8 mouse cellular contexts compared by ENCODE assay signal in the genomic region with DNA sequence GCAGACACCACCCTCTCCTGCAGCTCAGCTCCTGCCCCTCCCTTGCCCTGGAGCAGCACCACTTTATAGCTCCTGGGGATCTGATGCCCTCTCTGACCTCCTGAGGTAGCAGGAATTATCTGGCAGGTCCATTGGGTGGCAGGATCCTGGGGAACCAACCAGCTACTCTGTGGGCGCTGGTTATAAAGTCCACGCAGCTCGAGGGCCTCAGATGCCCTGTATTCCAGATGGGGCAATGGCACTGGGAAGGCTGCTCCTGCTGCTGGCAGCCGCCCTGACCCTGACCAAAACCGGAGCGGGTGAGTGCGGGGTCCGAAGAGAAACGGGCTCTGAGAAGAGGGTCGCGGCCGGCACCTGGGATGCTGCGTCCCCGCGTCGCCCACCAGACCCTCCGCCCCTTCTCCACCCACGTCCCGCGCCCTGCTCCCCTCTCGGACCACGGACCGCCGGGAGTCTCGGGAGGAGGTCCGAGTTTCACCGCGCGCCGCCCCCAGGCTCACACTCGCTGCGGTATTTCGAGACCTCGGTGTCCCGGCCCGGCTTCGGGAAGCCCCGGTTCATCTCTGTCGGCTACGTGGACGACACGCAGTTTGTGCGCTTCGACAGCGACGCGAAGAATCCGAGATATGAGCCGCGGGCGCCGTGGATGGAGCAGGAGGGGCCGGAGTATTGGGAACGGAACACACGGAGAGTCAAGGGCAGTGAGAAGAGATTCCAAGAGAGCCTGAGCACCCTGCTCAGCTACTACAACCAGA. TPM values are rescaled to one million over a fixed set of nuclear protein-coding genes. Genes with fewer than 3 reads are reported as not detected.
DNase-seq lines count a peak whose midpoint lies in the region; ATAC-seq and TF ChIP-seq lines count a peak whose summit lies in the region.

Gene H2-Q1, plus strand, starts transcription at position 79 of the 755 bp plus-strand sequence.

- no peak for TF ChIP-seq RAD21 in CH12.LX (IDR thresholded peaks at IDR 0.05; ENCODE audit: low read depth, low read length)

- no peak for ATAC-seq in heart, embryonic 11.5 days (replicated peaks; ENCODE audit: insufficient number of reproducible peaks, low FRiP score, low TSS enrichment)
- ATAC-seq in forebrain, postnatal 0 days, result no peak
- ATAC-seq in liver, postnatal 0 days, result peak; percentile 64

- H3K27ac ChIP-seq in heart, embryonic 11.5 days (ENCODE audit: low read depth, low read length), result no peak within 1 kb of the TSS
- H3K27ac ChIP-seq in CH12.LX (ENCODE audit: insufficient read depth, low read depth), result no peak within 1 kb of the TSS
- no peak within 1 kb of the TSS for H3K27ac ChIP-seq in forebrain, postnatal 0 days (ENCODE audit: low read depth, low read length)
- no peak within 1 kb of the TSS for H3K27ac ChIP-seq in liver, postnatal 0 days (ENCODE audit: low read depth)
- H3K27ac ChIP-seq in cerebellum, adult 2 months (ENCODE audit: insufficient read depth, low read length), result no peak within 1 kb of the TSS

- H3K79me2 ChIP-seq in CH12.LX (replicated peaks; ENCODE audit: control insufficient read depth, extremely low read depth, insufficient read depth, poor library complexity, severe bottlenecking), result no peaks in the 10 kb centered on the region

- peaks cover 15% of the 10 kb centered on the region for H3K27me3 ChIP-seq in heart, embryonic 11.5 days (ENCODE audit: control insufficient read depth, insufficient read depth, low read length)
- H3K27me3 ChIP-seq in CH12.LX (replicated peaks), result peaks cover 18% of the 10 kb centered on the region
- 0 out of 2 replicates have a peak, but pooled peaks cover 3% of the 10 kb centered on the region for H3K27me3 ChIP-seq in forebrain, postnatal 0 days (ENCODE audit: insufficient read depth, low read length)
- H3K27me3 ChIP-seq in liver, postnatal 0 days (ENCODE audit: insufficient read depth, low read length), result peaks cover 15% of the 10 kb centered on the region
- no peaks in the 10 kb centered on the region; the same call in 1 of the 2 replicates for H3K27me3 ChIP-seq in cerebellum, adult 2 months (ENCODE audit: control insufficient read depth, insufficient read depth, low read length)

- H3K4me1 ChIP-seq in heart, embryonic 11.5 days (ENCODE audit: control insufficient read depth, insufficient read depth, low read length), result no peaks in the 10 kb centered on the region
- no peaks in the 10 kb centered on the region for H3K4me1 ChIP-seq in CH12.LX (ENCODE audit: control insufficient read depth in 1 of 2, insufficient read depth in 2 of 2)
- no peaks in the 10 kb centered on the region for H3K4me1 ChIP-seq in forebrain, postnatal 0 days (ENCODE audit: insufficient read depth)
- H3K4me1 ChIP-seq in liver, postnatal 0 days (ENCODE audit: insufficient read depth), result peaks cover 9% of the 10 kb centered on the region
- no peaks in the 10 kb centered on the region; the same call in 1 of the 2 replicates for H3K4me1 ChIP-seq in cerebellum, adult 2 months (ENCODE audit: control insufficient read depth, insufficient read depth, low read length)

- no peaks in the 10 kb centered on the region for H3K36me3 ChIP-seq in heart, embryonic 11.5 days (ENCODE audit: control insufficient read depth, insufficient read depth, low read length)
- no peaks in the 10 kb centered on the region for H3K36me3 ChIP-seq in CH12.LX (replicated peaks in 1 of 2; ENCODE audit: control insufficient read depth in 1 of 2, insufficient read depth in 1 of 2, low read length in 1 of 2)
- H3K36me3 ChIP-seq in forebrain, postnatal 0 days (ENCODE audit: insufficient read depth), result no peaks in the 10 kb centered on the region
- H3K36me3 ChIP-seq in liver, postnatal 0 days (replicated peaks; ENCODE audit: insufficient read depth, low read length), result no peaks in the 10 kb centered on the region

- no peak for TF ChIP-seq POLR2A in CH12.LX (IDR thresholded peaks at IDR 0.05; ENCODE audit: low read depth, low read length)
- no peak for TF ChIP-seq POLR2A in cerebellum, adult 2 months (IDR thresholded peaks at IDR 0.05; ENCODE audit: borderline replicate concordance, insufficient read depth, low read length)

- H3K4me3 ChIP-seq in heart, embryonic 11.5 days (ENCODE audit: low read depth, low read length), result peak within 1 kb of the TSS; percentile 34
- H3K4me3 ChIP-seq in CH12.LX (replicated peaks in 1 of 3; ENCODE audit: low read depth in 2 of 3, low read length in 2 of 3, poor library complexity in 1 of 3), result no peak within 1 kb of the TSS
- H3K4me3 ChIP-seq in forebrain, postnatal 0 days (ENCODE audit: low read depth, low read length), result peak within 1 kb of the TSS; percentile 29
- peak within 1 kb of the TSS; percentile 37 for H3K4me3 ChIP-seq in liver, postnatal 0 days (ENCODE audit: low read depth, low read length)
- H3K4me3 ChIP-seq in cerebellum, adult 2 months (replicated peaks; ENCODE audit: insufficient read depth, low read depth, low read length), result no peak within 1 kb of the TSS

- no peaks in the 10 kb centered on the region for H3K9me3 ChIP-seq in heart, embryonic 11.5 days (replicated peaks; ENCODE audit: control insufficient read depth, low read length)
- no peaks in the 10 kb centered on the region for H3K9me3 ChIP-seq in CH12.LX (replicated peaks; ENCODE audit: low read length)
- H3K9me3 ChIP-seq in forebrain, postnatal 0 days (ENCODE audit: low read length), result no peaks in the 10 kb centered on the region
- no peaks in the 10 kb centered on the region for H3K9me3 ChIP-seq in liver, postnatal 0 days (ENCODE audit: low read length)

- no peak for TF ChIP-seq EP300 in CH12.LX (IDR thresholded peaks at IDR 0.05; ENCODE audit: low read length)
- no peak for TF ChIP-seq EP300 in liver, postnatal 0 days (IDR thresholded peaks at IDR 0.05; ENCODE audit: low read depth)

- dilution Hi-C loops in CH12.LX (cut with MboI; ENCODE audit: extremely low pct_ligation_motif_present, extremely low pct_unique_long_range_greater_than_20kb, low sequenced_read_pairs), result no loop called here

- H3K4me2 ChIP-seq in heart, embryonic 11.5 days, result peak within 1 kb of the TSS; percentile 65
- no peak within 1 kb of the TSS for H3K4me2 ChIP-seq in CH12.LX (ENCODE audit: insufficient read depth, low read depth, poor library complexity, severe bottlenecking)
- peak within 1 kb of the TSS; percentile 49 for H3K4me2 ChIP-seq in forebrain, postnatal 0 days (ENCODE audit: low read depth)
- H3K4me2 ChIP-seq in liver, postnatal 0 days (ENCODE audit: low read depth, low read length), result peak within 1 kb of the TSS; percentile 69

- under 1% methylated on average over 55 of the region's 55 CpGs for WGBS in heart, embryonic 11.5 days (ENCODE audit: insufficient replicate concordance)
- 3% methylated on average over 54 of the region's 55 CpGs for WGBS in forebrain, postnatal 0 days
- 2% methylated on average over 48 of the region's 55 CpGs for WGBS in liver, postnatal 0 days (ENCODE audit: insufficient replicate concordance)
- WGBS in cerebellum, adult 2 months, result 2% methylated on average over 55 of the region's 55 CpGs

- intact Hi-C loops in heart, postnatal 36 days (cut with DNase I), result no loop called here
- intact Hi-C loops in gastrocnemius, postnatal 36 days (cut with DNase I), result no loop called here

- no peak for TF ChIP-seq CTCF in CH12.LX (conservative IDR thresholded peaks at IDR 0.05 in 1 of 2, IDR thresholded peaks at IDR 0.05 in 1 of 2; ENCODE audit: low read depth in 2 of 2, low read length in 2 of 2)
- TF ChIP-seq CTCF in forebrain, postnatal 0 days (IDR thresholded peaks at IDR 0.05; ENCODE audit: low read depth), result no peak
- TF ChIP-seq CTCF in liver, postnatal 0 days (IDR thresholded peaks at IDR 0.05; ENCODE audit: low read depth), result no peak
- TF ChIP-seq CTCF in cerebellum, adult 2 months (IDR thresholded peaks at IDR 0.05; ENCODE audit: borderline replicate concordance, insufficient read depth, low read depth, low read length), result no peak

- DNase-seq in heart, postnatal 36 days, result no peak
- no peak for DNase-seq in CH12.LX (ENCODE audit: extremely low read depth)
- DNase-seq in forebrain, postnatal 0 days, result no peak
- DNase-seq in liver, postnatal 0 days, result no peak
- no peak for DNase-seq in cerebellum, adult 2 months
- no peak for DNase-seq in gastrocnemius, postnatal 36 days
- DNase-seq in right cerebral cortex, postnatal 4 days, result no peak

- peak within 1 kb of the TSS; percentile 16; the same call in 1 of the 2 replicates for H3K9ac ChIP-seq in heart, embryonic 11.5 days (ENCODE audit: low read depth, low read length)
- no peak within 1 kb of the TSS for H3K9ac ChIP-seq in CH12.LX (ENCODE audit: insufficient read depth, low read depth)
- H3K9ac ChIP-seq in forebrain, postnatal 0 days, result no peak within 1 kb of the TSS
- peak within 1 kb of the TSS; percentile 44; the same call in 1 of the 2 replicates for H3K9ac ChIP-seq in liver, postnatal 0 days (replicated peaks)

- in situ Hi-C loops in CH12.LX (cut with MboI; ENCODE audit: low pct_ligation_motif_present, low pct_unique_long_range_greater_than_20kb, low sequenced_read_pairs), result loop anchor here (5.0 to 10.0 kb wide), 2 partner anchors 37 to 764 kb away; no protein-coding TSS in a partner anchor

TF ChIP-seq in CH12.LX, 34 proteins besides CTCF, POLR2A, EP300 and RAD21 (continues in another document):
- TF ChIP-seq TBP (conservative IDR thresholded peaks at IDR 0.05; ENCODE audit: low read depth, low read length) (no peak), JUN (IDR thresholded peaks at IDR 0.05; ENCODE audit: insufficient read depth, low read depth, low read length) (no peak), USF2 (conservative IDR thresholded peaks at IDR 0.05; ENCODE audit: low read depth, low read length) (no peak), MYC (IDR thresholded peaks at IDR 0.05; ENCODE audit: low read depth, low read length) (no peak), NRF1 (IDR thresholded peaks at IDR 0.05; ENCODE audit: low read depth, low read length) (no peak), ZNF384 (IDR thresholded peaks at IDR 0.05; ENCODE audit: low read depth, low read length) (no peak), ZKSCAN1 (IDR thresholded peaks at IDR 0.05; ENCODE audit: borderline replicate concordance, low read depth, low read length) (no peak), UBTF (IDR thresholded peaks at IDR 0.05; ENCODE audit: low read depth, low read length) (no peak), IRF4 (IDR thresholded peaks at IDR 0.05; ENCODE audit: low read depth, low read length) (no peak), ELF1 (IDR thresholded peaks at IDR 0.05; ENCODE audit: low read depth, low read length) (no peak), HCFC1 (IDR thresholded peaks at IDR 0.05; ENCODE audit: low read depth, low read length) (no peak)

RNA-seq across cellular contexts. Expression of gene H2-Q1, which starts in this region (rescaled TPM):
- 0.18 and 0.53 TPM in 2 replicates for polyA plus RNA-seq in heart, embryonic 11.5 days (2014; fragmentation: Nextera tagmentation; extraction: Ambion mirVana)
- total RNA-seq in heart, postnatal 36 days (2021), result 1 to 10 TPM; 1.1 to 1.4 TPM
- total RNA-seq in CH12.LX (2012; rRNA removed) (24.3 and 31.8 TPM in 2 replicates), CH12.LX (2014; rRNA removed) (2.2 and 2.4 TPM in 2 replicates)
- polyA plus RNA-seq in CH12.LX (2012; ENCODE audit: insufficient read length, low read depth), result 10.1 and 13.9 TPM in 2 replicates
- total RNA-seq in forebrain, postnatal 0 days (2014; rRNA removed), result 0.46 and 1.00 TPM in 2 replicates
- polyA plus RNA-seq in forebrain, postnatal 0 days (2015; fragmentation: Nextera tagmentation; extraction: Ambion mirVana), result 0.45 and 0.74 TPM in 2 replicates
- 0.07 and 0.17 TPM in 2 replicates for polyA plus RNA-seq in liver, postnatal 0 days (2015; fragmentation: Nextera tagmentation; extraction: Ambion mirVana)
- 0.26 and 0.92 TPM in 2 replicates for polyA plus RNA-seq in cerebellum, adult 2 months (2012; rRNA removed)
- total RNA-seq in gastrocnemius, postnatal 36 days (2021), result under 1 TPM; 0.38 to 0.47 TPM

Comparison
In these comparisons a context has a peak if more than half of its experiments do, and no peak if none do; other contexts are left out.
1. Peak in ATAC-seq, H3K4me3 ChIP-seq, H3K9ac ChIP-seq and H3K4me2 ChIP-seq in liver, postnatal 0 days; RNA of the gene not detected or under 1 TPM.
2. H3K4me3 ChIP-seq: peak in heart, embryonic 11.5 days (single experiment) and forebrain, postnatal 0 days (single experiment); none in CH12.LX (0 of 3) and cerebellum, adult 2 months (single experiment).